Mouse (Mus musculus) CH12.LX (cell line): ENCODE data around the gene Pet100.

ENCODE experiments used
- CTCF ChIP-seq, 2 experiments: IDR thresholded peaks in 1 of 2; conservative IDR thresholded peaks in 1 of 2; 2 replicates each; pipeline ENCODE4 v1.5.1; 2011 to 2012; ENCODE audit warnings: low read depth in 2 of 2, low read length in 2 of 2, improper control_type of control experiment in 1 of 2, inconsistent platforms in 1 of 2, mild to moderate bottlenecking in 1 of 2, moderate library complexity in 1 of 2
- ELF1 ChIP-seq: IDR thresholded peaks from 2 replicates; pipeline ENCODE4 v1.6.1; 2014; ENCODE audit warnings: low read depth, mild to moderate bottlenecking, inconsistent platforms, low read length, improper control_type of control experiment
- GABPA ChIP-seq: IDR thresholded peaks from 2 replicates; pipeline ENCODE4 v1.6.1; 2012; ENCODE audit warnings: low read depth, low read length, improper control_type of control experiment, inconsistent platforms; ENCODE audit not compliant: insufficient replicate concordance
- MAZ ChIP-seq: IDR thresholded peaks from 2 replicates; pipeline ENCODE4 v1.6.1; 2012; ENCODE audit warnings: low read depth, mild to moderate bottlenecking, inconsistent platforms, low read length, improper control_type of control experiment, moderate library complexity
- POLR2A ChIP-seq: IDR thresholded peaks from 2 replicates; pipeline ENCODE4 v1.6.1; 2011; ENCODE audit warnings: low read depth, mild to moderate bottlenecking, improper control_type of control experiment, low read length
- USF1 ChIP-seq: IDR thresholded peaks from 2 replicates; pipeline ENCODE4 v1.6.1; 2014; ENCODE audit warnings: low read depth, mild to moderate bottlenecking, inconsistent platforms, low read length, improper control_type of control experiment
- ZC3H11A ChIP-seq: IDR thresholded peaks from 2 replicates; pipeline ENCODE4 v1.6.1; 2012; ENCODE audit warnings: low read depth, mild to moderate bottlenecking, inconsistent platforms, low read length, improper control_type of control experiment
- ZNF384 ChIP-seq: IDR thresholded peaks from 2 replicates; pipeline ENCODE4 v1.6.1; 2012; ENCODE audit warnings: low read depth, low read length, improper control_type of control experiment, inconsistent platforms

DNA sequence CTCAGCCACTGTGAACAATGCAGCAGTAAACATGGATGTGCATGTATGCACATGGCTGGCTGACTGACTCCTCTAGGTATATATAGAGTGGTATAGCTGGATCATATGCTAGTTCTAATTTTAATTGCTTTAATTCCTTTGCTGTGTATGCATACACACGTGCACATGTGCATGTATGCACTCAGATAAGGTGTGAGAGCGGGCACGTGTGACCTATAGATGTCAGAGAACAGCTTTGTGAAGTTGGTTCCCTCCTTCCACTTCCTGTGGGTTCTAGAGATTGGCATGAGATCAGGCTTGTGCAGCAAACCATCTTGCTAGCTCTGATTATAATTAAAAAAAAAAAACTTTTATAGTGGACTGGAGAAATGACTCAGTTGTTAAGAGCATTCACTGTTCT, 31.5 kb downstream of the Pet100 start:
- TF ChIP-seq USF1, result no peak
- no peak for TF ChIP-seq POLR2A
- no peak for TF ChIP-seq GABPA
- TF ChIP-seq MAZ, result no peak
- TF ChIP-seq CTCF (conservative IDR thresholded peaks at IDR 0.05 in 1 of 2, IDR thresholded peaks at IDR 0.05 in 1 of 2; ENCODE audit: low read depth in 2 of 2, low read length in 2 of 2), result no peak
- TF ChIP-seq ZC3H11A, result no peak
- TF ChIP-seq ZNF384, result no peak
- TF ChIP-seq ELF1, result no peak
